Comparison of ENCODE assay signal across 8 mouse cellular contexts in genomic region chr4:139574156-139574798, GRCm38 (mm10). TPM values are rescaled to one million over a fixed set of nuclear protein-coding genes. Genes with fewer than 3 reads are reported as not detected.
DNase-seq lines count a peak whose midpoint lies in the region; ATAC-seq lines count a peak whose summit lies in the region.

No protein-coding gene starts in this region.

- H3K4me3 ChIP-seq in hindbrain, embryonic 11.5 days (ENCODE audit: low read depth, low read length): peak overlapping the region; percentile 76

- under 1% methylated on average over 40 of the region's 52 CpGs for WGBS in hindbrain, embryonic 11.5 days

- H3K9me3 ChIP-seq in hindbrain, embryonic 11.5 days (ENCODE audit: control insufficient read depth, low read length): no peaks in the 10 kb centered on the region

- H3K36me3 ChIP-seq in hindbrain, embryonic 11.5 days (ENCODE audit: control insufficient read depth, insufficient read depth, low read length): no peaks in the 10 kb centered on the region

- H3K27me3 ChIP-seq in hindbrain, embryonic 11.5 days (ENCODE audit: control insufficient read depth, insufficient read depth, low read length): no peaks in the 10 kb centered on the region; the same call in 1 of the 2 replicates

- peaks cover 5% of the 10 kb centered on the region for H3K4me1 ChIP-seq in hindbrain, embryonic 11.5 days (replicated peaks; ENCODE audit: control insufficient read depth, insufficient read depth, low read length)

- peak; percentile 96 for ATAC-seq in hindbrain, embryonic 11.5 days (ENCODE audit: low FRiP score)

- H3K4me2 ChIP-seq in hindbrain, embryonic 11.5 days (replicated peaks; ENCODE audit: low read depth, low read length): peak overlapping the region; percentile 97

- DNase-seq in Muller cell, postnatal 12 days (ENCODE audit: inconsistent ontology term): peak; percentile 100
- DNase-seq in cerebellum, adult 9-11 months: peak; percentile 100
- peak; percentile 96 to 99 for DNase-seq in frontal cortex, adult 2 months (ENCODE audit: extremely low spot score in 1 of 2, low spot score in 1 of 2)
- peak; percentile 100 for DNase-seq in hindbrain, embryonic 11.5 days (ENCODE audit: low spot score)
- peak; percentile 94 to 98 for DNase-seq in layer of hippocampus, postnatal 10 days (ENCODE audit: low spot score in 2 of 2)
- DNase-seq in lung, postnatal 10 days: peak; percentile 100
- peak; percentile 99 for DNase-seq in ovary, postnatal 36 days (ENCODE audit: low spot score)
- peak; percentile 99 for DNase-seq in thymus, postnatal 25 days

- H3K9ac ChIP-seq in hindbrain, embryonic 11.5 days (ENCODE audit: low read depth, low read length): peak overlapping the region; percentile 73

- peak overlapping the region; percentile 92 for H3K27ac ChIP-seq in hindbrain, embryonic 11.5 days (ENCODE audit: low read depth, low read length)

RNA-seq across cellular contexts. Expression of gene Gm21969, which starts 28.7 kb away (rescaled TPM):
- 0.02 and 0.04 TPM in 2 replicates for polyA plus RNA-seq in frontal cortex, adult 2 months (2012; rRNA removed)
- not detected in 2 replicates for polyA plus RNA-seq in hindbrain, embryonic 11.5 days (2014; fragmentation: Nextera tagmentation; extraction: Ambion mirVana)
- not detected for total RNA-seq in layer of hippocampus, postnatal 10 days (2021)

RNA-seq across cellular contexts. Expression of gene Iffo2, which starts 43.9 kb away (rescaled TPM):
- polyA plus RNA-seq in frontal cortex, adult 2 months (2012; rRNA removed): 10.1 TPM in 2 replicates
- polyA plus RNA-seq in hindbrain, embryonic 11.5 days (2014; fragmentation: Nextera tagmentation; extraction: Ambion mirVana): 3.3 and 4.8 TPM in 2 replicates
- total RNA-seq in layer of hippocampus, postnatal 10 days (2021): 10 to 100 TPM; 20.3 to 21.5 TPM

RNA-seq across cellular contexts. Expression of gene Aldh4a1, which starts 48.4 kb away (rescaled TPM):
- polyA plus RNA-seq in frontal cortex, adult 2 months (2012; rRNA removed): 22.6 and 24.7 TPM in 2 replicates
- polyA plus RNA-seq in hindbrain, embryonic 11.5 days (2014; fragmentation: Nextera tagmentation; extraction: Ambion mirVana): 7.8 and 8.8 TPM in 2 replicates
- total RNA-seq in layer of hippocampus, postnatal 10 days (2021): 10 to 100 TPM; 20.9 to 21.4 TPM

Comparison
In these comparisons a context has a peak if more than half of its experiments do, and no peak if none do; other contexts are left out.
1. Peak in every context shown above with its lines: DNase-seq, ATAC-seq, H3K4me3 ChIP-seq and H3K27ac ChIP-seq.